Mouse (Mus musculus) lung, embryonic 14.5 days (tissue): ENCODE measurements at regions not wholly inside any gene's neighbourhood (a gene's known extent, or its start where the extent isn't known, plus 50 kb on each side); places are given as distances from the start of the nearest gene placed in this dataset.

Source experiments
- ATAC-seq: fragments of 200-750 bp; cut with Nextera tagmentation; 2 replicates; pipeline ENCODE4 v1.8.0; 2017; ENCODE audit warnings: mild to moderate bottlenecking, moderate TSS enrichment, moderate library complexity; ENCODE audit not compliant: insufficient read depth
- DNase-seq: peaks from one replicate; pipeline ENCODE4 v3.0.0-alpha.2; 2015
- H3K27ac ChIP-seq: fragments of 300-500 bp; sonication (generic); 2 replicates; pipeline ENCODE4 v1.5.1; 2014; ENCODE audit warnings: low read depth, mild to moderate bottlenecking, moderate library complexity
- H3K27me3 ChIP-seq: fragments of 300-500 bp; sonication (generic); 2 replicates; pipeline ENCODE4 v1.6.1; 2014; ENCODE audit warnings: low read length, control low read depth; ENCODE audit not compliant: insufficient read depth
- H3K36me3 ChIP-seq: fragments of 300-500 bp; sonication (generic); 2 replicates; pipeline ENCODE4 v1.6.1; 2014; ENCODE audit warnings: control low read depth; ENCODE audit not compliant: insufficient read depth
- H3K4me1 ChIP-seq: fragments of 300-500 bp; sonication (generic); 2 replicates; pipeline ENCODE4 v1.6.1; 2014; ENCODE audit warnings: antibody characterized with exemption, control low read depth; ENCODE audit not compliant: insufficient read depth
- H3K4me2 ChIP-seq: fragments of 300-500 bp; sonication (generic); 2 replicates; pipeline ENCODE4 v1.6.1; 2014; ENCODE audit warnings: mild to moderate bottlenecking
- H3K4me3 ChIP-seq: fragments of 300-500 bp; sonication (generic); 2 replicates; pipeline ENCODE4 v1.5.1; 2014; ENCODE audit warnings: low read depth, low read length
- H3K9ac ChIP-seq: fragments of 300-500 bp; sonication (generic); 2 replicates; pipeline ENCODE4 v1.6.1; 2014
- H3K9me3 ChIP-seq: fragments of 300-500 bp; sonication (generic); 2 replicates; pipeline ENCODE4 v1.6.1; 2016; ENCODE audit warnings: low read depth, low read length, control low read depth
- CTCF ChIP-seq: IDR thresholded peaks from 2 replicates; pipeline ENCODE4 v1.5.1; 2016; ENCODE audit warnings: antibody characterized with exemption, low read depth
- WGBS: fragments of 180-500 bp; shearing (Covaris S2); extraction: QIAGEN DNeasy Blood & Tissue Kit; methylation state at CpG from one replicate; pipeline ENCODE4 v1.1.7; 2014; 5-methylcytosine and 5-hydroxymethylcytosine counted together

- WGBS = 90% methylated on average over 2 of the region's 2 CpGs
- no peak overlapping the region for H3K4me3 ChIP-seq
- no peak overlapping the region for H3K27ac ChIP-seq
- H3K9me3 ChIP-seq = no peaks in the 10 kb centered on the region
- DNase-seq (no peak), ATAC-seq (no peak)
- no peaks in the 10 kb centered on the region for H3K36me3 ChIP-seq
- H3K27me3 ChIP-seq = no peaks in the 10 kb centered on the region
- H3K4me1 ChIP-seq = no peaks in the 10 kb centered on the region
- H3K9ac ChIP-seq = no peak overlapping the region
- no peak for TF ChIP-seq CTCF
- H3K4me2 ChIP-seq = no peak overlapping the region
Measured at GRCm38 (mm10) chr3:132484814-132485213, 144.8 kb upstream of the Gimd1 start.

GRCm38 (mm10) chr3:132485553-132485952 is 144.1 kb upstream of the Gimd1 start:
- Histone ChIP-seq H3K27ac (no peak overlapping the region), H3K4me2 (no peak overlapping the region), H3K9ac (no peak overlapping the region), H3K4me1 (no peaks in the 10 kb centered on the region), H3K9me3 (no peaks in the 10 kb centered on the region), H3K36me3 (no peaks in the 10 kb centered on the region), H3K4me3 (no peak overlapping the region), H3K27me3 (no peaks in the 10 kb centered on the region)
- ATAC-seq (no peak), DNase-seq (no peak)
- TF ChIP-seq CTCF = no peak
- WGBS = 73% methylated on average over 5 of the region's 5 CpGs

GRCm38 (mm10) chr3:132506095-132506494 is 123.5 kb upstream of the Gimd1 start:
- no peak overlapping the region for H3K4me2 ChIP-seq
- 29% methylated on average over 4 of the region's 4 CpGs for WGBS
- no peaks in the 10 kb centered on the region for H3K4me1 ChIP-seq
- no peak overlapping the region for H3K4me3 ChIP-seq
- no peaks in the 10 kb centered on the region for H3K27me3 ChIP-seq
- TF ChIP-seq CTCF = peak; percentile 83
- no peak overlapping the region for H3K9ac ChIP-seq
- H3K36me3 ChIP-seq = no peaks in the 10 kb centered on the region
- no peak overlapping the region for H3K27ac ChIP-seq
- DNase-seq = peak; percentile 88
- no peaks in the 10 kb centered on the region for H3K9me3 ChIP-seq
- peak; percentile 87; the same call in 1 of the 2 replicates for ATAC-seq

- ATAC-seq (no peak), DNase-seq (no peak)
- Histone ChIP-seq H3K9ac (no peak overlapping the region), H3K9me3 (no peaks in the 10 kb centered on the region), H3K27me3 (no peaks in the 10 kb centered on the region), H3K36me3 (no peaks in the 10 kb centered on the region), H3K4me2 (no peak overlapping the region), H3K27ac (no peak overlapping the region), H3K4me3 (no peak overlapping the region), H3K4me1 (no peaks in the 10 kb centered on the region)
- no peak for TF ChIP-seq CTCF
- 17% methylated on average over 1 of the region's 1 CpGs for WGBS
Measured at GRCm38 (mm10) chr3:132510240-132510639, 119.4 kb upstream of the Gimd1 start.

GRCm38 (mm10) chr3:132512526-132513102 is 117.0 kb upstream of the Gimd1 start:
- 81% methylated on average over 8 of the region's 8 CpGs for WGBS
- no peaks in the 10 kb centered on the region for H3K36me3 ChIP-seq
- TF ChIP-seq CTCF = no peak
- ATAC-seq = no peak
- H3K9ac ChIP-seq = no peak overlapping the region
- H3K9me3 ChIP-seq = no peaks in the 10 kb centered on the region
- no peaks in the 10 kb centered on the region for H3K4me1 ChIP-seq
- DNase-seq = no peak
- no peaks in the 10 kb centered on the region for H3K27me3 ChIP-seq
- no peak overlapping the region for H3K4me3 ChIP-seq
- H3K27ac ChIP-seq = no peak overlapping the region
- H3K4me2 ChIP-seq = no peak overlapping the region

GRCm38 (mm10) chr3:132533323-132533904 is 96.2 kb upstream of the Gimd1 start:
- Histone ChIP-seq H3K4me1 (no peaks in the 10 kb centered on the region), H3K27me3 (no peaks in the 10 kb centered on the region), H3K4me3 (no peak overlapping the region), H3K36me3 (no peaks in the 10 kb centered on the region), H3K9ac (no peak overlapping the region), H3K9me3 (no peaks in the 10 kb centered on the region), H3K27ac (no peak overlapping the region), H3K4me2 (no peak overlapping the region)
- ATAC-seq (no peak), DNase-seq (no peak)
- WGBS = 75% methylated on average over 4 of the region's 4 CpGs
- no peak for TF ChIP-seq CTCF

- Histone ChIP-seq H3K4me2 (no peak overlapping the region), H3K27me3 (no peaks in the 10 kb centered on the region), H3K9ac (no peak overlapping the region), H3K9me3 (no peaks in the 10 kb centered on the region), H3K4me3 (no peak overlapping the region), H3K4me1 (no peaks in the 10 kb centered on the region), H3K36me3 (no peaks in the 10 kb centered on the region), H3K27ac (no peak overlapping the region)
- no peak for TF ChIP-seq CTCF
- ATAC-seq = no peak
- WGBS = 83% methylated on average over 9 of the region's 9 CpGs
- no peak for DNase-seq
Measured at GRCm38 (mm10) chr3:132539780-132540658, 89.6 kb upstream of the Gimd1 start.
